Mouse (Mus musculus): ENCODE measurements at regions not wholly inside any gene's neighbourhood (a gene's known extent, or its start where the extent isn't known, plus 50 kb on each side); places are given as distances from the start of the nearest gene placed in this dataset.

- TF ChIP-seq CTCF (IDR thresholded peaks at IDR 0.05; ENCODE audit: low read depth, low read length) (no peak), POLR2A (IDR thresholded peaks at IDR 0.05; ENCODE audit: borderline replicate concordance, low read depth, low read length) (no peak)
These were observed 121.9 kb upstream of the Ankrd55 start for GRCm38 (mm10) chr13:112166338-112166802.
